Mouse (Mus musculus) splenic B cell, adult 2 months (primary cell): ENCODE results near the gene Cryzl1.
A peak's percentile ranks its signal among the peaks of the same experiment; 100 is the strongest.

Experiments used
- DNase-seq: peaks from one replicate; pipeline ENCODE4 v3.0.0-alpha.2; 2011; ENCODE audit warnings: low read depth, low spot score
- H3K27me3 ChIP-seq: 2 replicates; pipeline ENCODE4 v1.6.1; 2012; ENCODE audit warnings: mild to moderate bottlenecking, low read length, moderate library complexity, mixed read lengths; ENCODE audit not compliant: control insufficient read depth, poor library complexity, insufficient read depth, severe bottlenecking
- H3K36me3 ChIP-seq: 2 replicates; pipeline ENCODE4 v1.6.1; 2012; ENCODE audit warnings: mild to moderate bottlenecking, low read length, moderate library complexity, mixed read lengths; ENCODE audit not compliant: control insufficient read depth, poor library complexity, insufficient read depth, severe bottlenecking

Cryzl1 gene

GRCm38 (mm10) chr16:91728123-91729065 lies at the start of gene Cryzl1:
Gene Cryzl1, minus strand, starts transcription at chr16:91728975.
- H3K36me3 ChIP-seq: no peaks in the 10 kb centered on the region
- DNase-seq: peak; percentile 99
- H3K27me3 ChIP-seq: no peaks in the 10 kb centered on the region

- no peak for DNase-seq
- Histone ChIP-seq H3K27me3 (no peaks in the 10 kb centered on the region), H3K36me3 (no peaks in the 10 kb centered on the region)
These were observed 43.8 kb upstream of the Cryzl1 start for GRCm38 (mm10) chr16:91772586-91772985.

DNA sequence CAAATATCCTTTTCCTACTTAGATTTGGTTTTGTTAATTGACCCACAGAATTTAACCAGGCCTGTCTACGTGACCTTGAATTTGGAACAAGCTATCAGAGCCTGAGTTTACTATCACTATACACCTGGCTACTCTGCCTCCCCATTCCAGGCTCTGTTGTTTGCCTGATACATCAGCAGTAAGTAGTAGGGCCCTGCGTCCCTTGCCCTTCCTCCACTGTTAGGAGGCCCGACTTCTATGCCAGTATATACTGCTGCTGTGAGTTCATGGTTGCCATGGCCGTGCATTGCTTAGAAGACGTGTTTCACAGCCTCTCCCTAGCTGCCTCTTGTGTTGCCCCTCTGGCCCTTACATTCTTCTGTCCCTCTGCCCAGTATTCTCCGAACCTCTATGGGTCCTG lies 42.6 kb upstream of the Cryzl1 start:
- Histone ChIP-seq H3K36me3 (no peaks in the 10 kb centered on the region), H3K27me3 (no peaks in the 10 kb centered on the region)
- DNase-seq: no peak

DNA sequence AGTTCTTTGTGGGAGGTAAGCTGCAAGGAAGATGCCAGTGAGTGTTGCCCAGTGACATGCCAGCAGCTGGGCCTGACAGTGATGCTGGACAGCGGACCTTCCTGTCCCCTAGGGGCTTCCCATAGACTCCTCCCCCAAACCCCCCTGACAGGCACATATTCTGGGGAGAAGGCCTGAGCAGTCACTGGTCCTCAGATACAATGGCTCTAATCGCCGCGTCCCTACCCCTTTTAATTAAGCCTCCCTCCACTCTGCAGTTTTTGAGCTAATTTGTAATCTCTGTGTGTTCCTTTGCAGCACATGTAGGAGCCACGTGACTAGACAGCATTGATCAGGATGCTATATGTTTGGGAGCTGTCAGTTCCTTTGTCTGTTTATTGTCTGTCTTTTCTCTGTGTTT lies 41.9 kb upstream of the Cryzl1 start:
- DNase-seq: no peak
- Histone ChIP-seq H3K36me3 (no peaks in the 10 kb centered on the region), H3K27me3 (no peaks in the 10 kb centered on the region)

DNA sequence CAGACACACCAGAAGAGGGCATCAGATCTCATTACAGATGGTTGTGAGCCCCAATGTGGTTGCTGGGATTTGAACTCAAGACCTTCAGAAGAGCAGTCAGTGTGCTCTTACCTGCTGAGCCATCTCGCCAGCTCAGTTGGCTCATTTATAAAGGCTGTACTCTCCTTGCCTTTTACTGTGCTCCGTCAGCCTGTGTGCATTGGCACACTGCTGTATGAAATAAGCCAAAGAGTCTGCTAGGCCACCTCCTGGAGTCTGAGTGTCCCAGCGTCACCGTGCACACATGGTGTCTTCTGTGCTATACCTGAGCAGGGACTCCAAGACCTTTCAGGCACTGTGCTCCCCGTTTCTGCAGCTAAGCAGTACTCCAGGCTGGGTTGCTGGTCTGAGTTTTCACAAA lies 41.1 kb upstream of the Cryzl1 start:
- no peak for DNase-seq
- Histone ChIP-seq H3K27me3 (no peaks in the 10 kb centered on the region), H3K36me3 (no peaks in the 10 kb centered on the region)

- no peaks in the 10 kb centered on the region for H3K36me3 ChIP-seq
- DNase-seq: no peak
- no peaks in the 10 kb centered on the region for H3K27me3 ChIP-seq
These were observed 39.8 kb upstream of the Cryzl1 start for GRCm38 (mm10) chr16:91768586-91768985.

DNA sequence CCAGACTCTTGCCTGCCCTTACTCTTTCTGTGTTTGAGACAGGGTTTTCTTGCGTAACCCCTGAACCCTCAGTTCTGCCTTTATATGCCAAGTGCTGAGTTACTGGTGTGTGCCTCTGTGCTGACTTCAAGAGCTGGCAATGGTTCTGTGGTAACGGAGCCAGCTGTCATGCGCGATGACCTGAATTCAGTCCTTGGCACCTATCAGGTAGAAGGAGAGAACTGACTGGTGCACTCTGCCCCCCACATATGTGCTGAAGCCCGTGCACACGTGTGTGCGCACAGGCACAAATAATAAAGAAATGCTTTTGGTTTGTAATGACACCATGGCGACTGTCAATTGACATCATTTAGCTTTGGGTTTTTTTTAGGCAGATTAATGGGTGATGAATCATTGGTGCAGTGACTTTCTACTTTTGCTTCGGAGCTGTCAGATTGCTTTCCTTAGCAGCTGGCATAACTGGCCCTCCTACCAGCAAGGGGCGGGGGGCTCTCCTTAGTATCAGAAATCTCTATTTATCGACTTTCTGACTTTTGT lies 38.5 kb upstream of the Cryzl1 start:
- Histone ChIP-seq H3K36me3 (no peaks in the 10 kb centered on the region), H3K27me3 (no peaks in the 10 kb centered on the region)
- DNase-seq: no peak

- DNase-seq: no peak
- H3K36me3 ChIP-seq: no peaks in the 10 kb centered on the region
- H3K27me3 ChIP-seq: no peaks in the 10 kb centered on the region
These were observed 37.0 kb upstream of the Cryzl1 start for GRCm38 (mm10) chr16:91765816-91766210.

DNA sequence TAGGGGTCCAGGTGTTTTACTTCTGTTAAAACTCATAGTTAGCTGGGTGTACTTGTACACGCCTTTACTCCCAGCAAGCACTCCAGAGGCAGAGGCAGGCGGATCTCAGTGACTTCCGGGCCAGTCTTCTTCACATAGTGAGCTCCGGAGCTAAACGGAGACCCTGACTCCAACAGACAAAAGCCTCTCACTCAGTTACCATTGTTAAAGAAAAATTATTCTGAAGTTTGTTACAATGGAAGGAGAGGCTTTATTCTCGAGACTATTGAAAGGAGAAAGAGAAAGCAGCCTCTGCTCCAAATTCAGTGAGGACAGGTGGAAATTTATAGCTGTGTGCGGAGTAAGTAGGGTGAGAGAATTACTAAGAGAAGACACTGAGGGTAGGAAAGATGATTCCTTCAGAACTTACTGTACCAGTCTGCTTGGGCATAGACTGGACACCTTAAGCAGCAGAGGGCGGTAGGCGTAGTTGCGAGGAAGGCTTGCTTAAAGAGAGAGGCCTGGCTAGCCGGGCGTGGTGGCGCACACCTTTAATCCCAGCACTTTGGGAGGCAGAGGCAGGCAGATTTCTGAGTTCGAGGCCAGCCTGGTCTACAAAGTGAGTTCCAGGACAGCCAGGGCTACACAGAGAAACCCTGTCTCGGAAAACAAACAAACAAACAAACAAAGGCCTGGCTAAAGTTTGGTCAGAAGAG lies 36.5 kb upstream of the Cryzl1 start:
- no peak for DNase-seq
- Histone ChIP-seq H3K36me3 (no peaks in the 10 kb centered on the region), H3K27me3 (no peaks in the 10 kb centered on the region)

GRCm38 (mm10) chr16:91764414-91764813 lies 35.6 kb upstream of the Cryzl1 start:
- no peak for DNase-seq
- Histone ChIP-seq H3K36me3 (no peaks in the 10 kb centered on the region), H3K27me3 (no peaks in the 10 kb centered on the region)

DNA sequence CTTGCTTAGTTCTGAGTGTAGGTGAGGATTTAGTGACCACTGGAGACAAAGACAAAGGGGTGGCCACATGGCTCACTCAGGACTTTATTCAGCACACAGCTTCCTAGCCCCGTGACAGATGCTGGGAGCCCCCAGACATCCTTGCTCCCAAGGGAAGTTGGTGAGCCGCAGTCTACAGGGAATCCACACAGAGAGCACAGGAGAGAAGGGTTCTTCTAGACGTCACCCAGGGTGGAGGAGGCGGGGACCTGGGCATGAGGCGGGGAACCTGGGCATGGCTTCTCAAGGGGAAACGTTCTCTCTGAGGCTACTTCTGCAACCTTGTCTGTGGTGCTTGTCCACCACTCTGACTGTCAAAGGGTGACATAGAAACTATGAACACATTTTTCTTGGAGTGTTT lies 35.2 kb upstream of the Cryzl1 start:
- Histone ChIP-seq H3K27me3 (no peaks in the 10 kb centered on the region), H3K36me3 (no peaks in the 10 kb centered on the region)
- DNase-seq: no peak

DNA sequence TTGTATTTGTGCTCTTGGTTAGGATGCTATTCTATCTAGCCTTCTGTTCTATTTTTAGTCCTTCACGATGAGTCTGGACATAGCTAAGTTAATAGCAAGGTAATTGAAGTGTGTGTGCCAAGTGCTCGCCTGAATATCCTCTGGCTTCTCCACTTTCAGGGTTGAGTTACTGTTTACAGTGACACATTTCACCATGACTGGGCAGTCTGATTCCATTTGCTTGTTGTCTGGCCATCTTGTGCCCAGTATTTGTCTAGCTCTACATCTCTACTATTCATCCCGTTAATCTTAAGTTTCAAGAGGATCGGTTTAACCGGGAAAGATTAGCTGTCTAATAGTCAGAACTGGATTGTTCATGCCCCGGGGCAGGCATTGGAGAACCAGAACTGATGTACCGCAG lies 33.7 kb upstream of the Cryzl1 start:
- DNase-seq: no peak
- Histone ChIP-seq H3K36me3 (no peaks in the 10 kb centered on the region), H3K27me3 (no peaks in the 10 kb centered on the region)

DNA sequence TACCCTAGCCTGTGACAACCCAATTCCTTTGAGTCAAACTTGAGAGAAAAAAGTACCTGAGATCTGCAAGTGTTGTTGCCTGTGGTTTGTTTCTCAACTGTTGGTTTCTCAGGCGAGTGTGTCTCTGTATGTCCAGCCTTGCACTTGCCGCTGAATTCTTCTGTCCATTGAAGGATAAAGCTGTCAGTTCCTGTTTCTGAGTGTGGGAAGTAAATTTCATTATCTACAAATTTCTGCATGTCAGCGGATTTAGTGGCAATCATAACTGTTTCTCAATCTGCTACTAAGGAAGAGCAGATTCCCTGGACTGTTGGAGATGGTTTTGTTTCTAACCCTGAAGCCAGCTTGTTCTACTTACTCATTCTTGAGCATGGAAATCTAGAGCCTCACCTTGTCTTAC lies 33.0 kb upstream of the Cryzl1 start:
- no peaks in the 10 kb centered on the region for H3K27me3 ChIP-seq
- H3K36me3 ChIP-seq: no peaks in the 10 kb centered on the region
- DNase-seq: no peak

DNA sequence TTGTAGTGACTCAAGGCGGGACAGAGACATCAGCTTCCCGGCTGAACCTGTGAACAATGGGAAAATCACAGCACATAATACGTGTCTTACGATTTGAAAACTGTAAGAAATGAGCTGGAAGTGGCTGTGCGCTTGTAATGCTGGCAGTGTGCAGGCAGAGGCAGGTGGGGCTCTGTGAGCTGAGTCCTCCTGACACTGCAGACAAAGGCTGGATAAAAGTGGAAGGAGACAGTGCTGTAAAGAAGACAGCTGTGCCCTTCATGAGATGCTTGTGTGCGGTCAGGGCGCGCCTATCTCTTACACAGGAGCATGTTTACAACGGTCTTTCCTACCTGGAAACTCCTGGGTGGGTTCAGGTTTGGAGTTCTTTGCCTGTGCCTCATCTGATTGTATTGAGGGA lies 32.4 kb upstream of the Cryzl1 start:
- no peaks in the 10 kb centered on the region for H3K36me3 ChIP-seq
- H3K27me3 ChIP-seq: no peaks in the 10 kb centered on the region
- DNase-seq: no peak

GRCm38 (mm10) chr16:91754957-91755356 lies 26.2 kb upstream of the Cryzl1 start:
- peak; percentile 65 for DNase-seq
- H3K27me3 ChIP-seq: no peaks in the 10 kb centered on the region
- H3K36me3 ChIP-seq: no peaks in the 10 kb centered on the region
